Mouse (Mus musculus): ENCODE results near the gene Ripor2. TPM values are rescaled to one million over a fixed set of nuclear protein-coding genes. Genes with fewer than 3 reads are reported as not detected.
A peak's percentile ranks its signal among the peaks of the same experiment; 100 is the strongest.
"Not testable (repeated sequence)": the region's sequence is repeated elsewhere in the genome, so short reads cannot be mapped to it uniquely, and the experiment has no call there.

Gene Ripor2
- polyA plus RNA-seq, 1 experiment from 2014 or later: 3.9 TPM

- H3K27ac ChIP-seq: no peak overlapping the region
- ATAC-seq (ENCODE audit: low read depth): no peak
- no peaks in the 10 kb centered on the region for H3K27me3 ChIP-seq
- H3K9ac ChIP-seq: no peak overlapping the region
- DNase-seq: no peak
- no peak overlapping the region for H3K4me3 ChIP-seq (replicated peaks)
- no peaks in the 10 kb centered on the region for H3K9me3 ChIP-seq (replicated peaks)
- WGBS (ENCODE audit: insufficient replicate concordance): 89% methylated on average over 3 of the region's 3 CpGs
- peaks cover 79% of the 10 kb centered on the region for H3K36me3 ChIP-seq
- peaks cover 30% of the 10 kb centered on the region for H3K4me1 ChIP-seq (replicated peaks)
- no peak overlapping the region for H3K4me2 ChIP-seq
These were observed 174.8 kb downstream of the Ripor2 start for GRCm38 (mm10) chr13:24756756-24757155.

- no peak overlapping the region for H3K27ac ChIP-seq
- H3K4me2 ChIP-seq: peak overlapping the region; percentile 82
- H3K4me1 ChIP-seq (replicated peaks): peaks cover 42% of the 10 kb centered on the region
- no peak for DNase-seq
- no peaks in the 10 kb centered on the region for H3K9me3 ChIP-seq (replicated peaks)
- no peak for ATAC-seq (ENCODE audit: low read depth)
- H3K9ac ChIP-seq: 0 out of 2 replicates have a peak overlapping the region, but pooled peaks have one; percentile 26
- no peaks in the 10 kb centered on the region for H3K27me3 ChIP-seq
- WGBS (ENCODE audit: insufficient replicate concordance): 43% methylated on average over 12 of the region's 12 CpGs
- peak overlapping the region; percentile 12; the same call in 1 of the 2 replicates for H3K4me3 ChIP-seq (replicated peaks)
- H3K36me3 ChIP-seq: peaks cover 67% of the 10 kb centered on the region
These were observed 176.0 kb downstream of the Ripor2 start for GRCm38 (mm10) chr13:24757820-24758564.

- H3K4me3 ChIP-seq (replicated peaks): peak overlapping the region; percentile 96
- no peak overlapping the region for H3K27ac ChIP-seq
- WGBS (ENCODE audit: insufficient replicate concordance): 51% methylated on average over 10 of the region's 10 CpGs
- peak overlapping the region; percentile 99; the same call in 1 of the 2 replicates for H3K9ac ChIP-seq
- no peak for ATAC-seq (ENCODE audit: low read depth)
- H3K9me3 ChIP-seq (replicated peaks): no peaks in the 10 kb centered on the region
- H3K36me3 ChIP-seq: peaks cover 54% of the 10 kb centered on the region
- H3K4me2 ChIP-seq: peak overlapping the region; percentile 82
- no peaks in the 10 kb centered on the region for H3K27me3 ChIP-seq
- peaks cover 46% of the 10 kb centered on the region for H3K4me1 ChIP-seq (replicated peaks)
- DNase-seq: no peak
These were observed 177.5 kb downstream of the Ripor2 start for GRCm38 (mm10) chr13:24759451-24759850.

- Histone ChIP-seq H3K9me3 (replicated peaks) (no peaks in the 10 kb centered on the region), H3K4me3 (replicated peaks) (peak overlapping the region; percentile 96), H3K4me2 (peak overlapping the region; percentile 82), H3K27me3 (no peaks in the 10 kb centered on the region), H3K9ac (peak overlapping the region; percentile 99), H3K36me3 (peaks cover 45% of the 10 kb centered on the region), H3K4me1 (replicated peaks) (peaks cover 46% of the 10 kb centered on the region), H3K27ac (peak overlapping the region; percentile 98)
- DNase-seq (no peak), ATAC-seq (ENCODE audit: low read depth) (no peak)
- 51% methylated on average over 5 of the region's 5 CpGs for WGBS (ENCODE audit: insufficient replicate concordance)
These were observed 178.4 kb downstream of the Ripor2 start for GRCm38 (mm10) chr13:24760351-24760870.

- ATAC-seq (ENCODE audit: low read depth) (no peak), DNase-seq (no peak)
- H3K27me3 ChIP-seq: no peaks in the 10 kb centered on the region
- peaks cover 46% of the 10 kb centered on the region for H3K4me1 ChIP-seq (replicated peaks)
- 1% methylated on average over 10 of the region's 10 CpGs for WGBS (ENCODE audit: insufficient replicate concordance)
- H3K4me2 ChIP-seq: peak overlapping the region; percentile 82
- H3K4me3 ChIP-seq (replicated peaks): peak overlapping the region; percentile 96
- H3K9me3 ChIP-seq (replicated peaks): no peaks in the 10 kb centered on the region
- peak overlapping the region; percentile 98 for H3K27ac ChIP-seq
- peaks cover 38% of the 10 kb centered on the region for H3K36me3 ChIP-seq
- H3K9ac ChIP-seq: peak overlapping the region; percentile 99
These were observed 179.1 kb downstream of the Ripor2 start for GRCm38 (mm10) chr13:24761083-24761402.

GRCm38 (mm10) chr13:24761403-24762227 lies 179.6 kb downstream of the Ripor2 start, which contains the start of gene Gmnn:
Gene Gmnn (minus strand): TSS chr13:24761923.
- ATAC-seq (ENCODE audit: low read depth): peak; percentile 96
- peak within 1 kb of the TSS; percentile 99 for H3K9ac ChIP-seq
- 0% methylated on average over 75 of the region's 79 CpGs for WGBS (ENCODE audit: insufficient replicate concordance)
- H3K27me3 ChIP-seq: no peaks in the 10 kb centered on the region
- H3K4me3 ChIP-seq (replicated peaks): peak within 1 kb of the TSS; percentile 96
- H3K4me1 ChIP-seq (replicated peaks): peaks cover 46% of the 10 kb centered on the region
- H3K27ac ChIP-seq: peak within 1 kb of the TSS; percentile 98
- no peaks in the 10 kb centered on the region for H3K9me3 ChIP-seq (replicated peaks)
- H3K36me3 ChIP-seq: peaks cover 32% of the 10 kb centered on the region
- DNase-seq: peak; percentile 95
- peak within 1 kb of the TSS; percentile 82 for H3K4me2 ChIP-seq

GRCm38 (mm10) chr13:24762254-24762653 lies 180.3 kb downstream of the Ripor2 start:
- Histone ChIP-seq H3K9ac (peak overlapping the region; percentile 99), H3K27ac (peak overlapping the region; percentile 98), H3K4me1 (replicated peaks) (peaks cover 46% of the 10 kb centered on the region), H3K4me2 (peak overlapping the region; percentile 82), H3K4me3 (replicated peaks) (peak overlapping the region; percentile 96), H3K27me3 (no peaks in the 10 kb centered on the region), H3K9me3 (replicated peaks) (no peaks in the 10 kb centered on the region), H3K36me3 (peaks cover 26% of the 10 kb centered on the region)
- ATAC-seq (ENCODE audit: low read depth): no peak
- no peak for DNase-seq
- 20% methylated on average over 4 of the region's 4 CpGs for WGBS (ENCODE audit: insufficient replicate concordance)

GRCm38 (mm10) chr13:24767809-24768208 lies 185.8 kb downstream of the Ripor2 start:
- ATAC-seq (ENCODE audit: low read depth): not testable (repeated sequence)

GRCm38 (mm10) chr13:24771482-24771881 lies 189.5 kb downstream of the Ripor2 start:
- DNase-seq: not testable (repeated sequence)
- 87% methylated on average over 10 of the region's 10 CpGs for WGBS (ENCODE audit: insufficient replicate concordance)

More at GRCm38 (mm10) chr13:24767809-24768208, 185.8 kb downstream of the Ripor2 start:
- not testable (repeated sequence) for H3K27ac ChIP-seq; H3K36me3 ChIP-seq; H3K9ac ChIP-seq; DNase-seq; H3K4me1 ChIP-seq (replicated peaks); H3K4me3 ChIP-seq (replicated peaks); H3K9me3 ChIP-seq (replicated peaks); H3K27me3 ChIP-seq; H3K4me2 ChIP-seq
- 68% methylated on average over 4 of the region's 4 CpGs for WGBS (ENCODE audit: insufficient replicate concordance)

GRCm38 (mm10) chr13:24776146-24776844 lies 194.3 kb downstream of the Ripor2 start:
- no peaks in the 10 kb centered on the region for H3K4me1 ChIP-seq (replicated peaks)
- DNase-seq (peak; percentile 34), ATAC-seq (ENCODE audit: low read depth) (0 out of 2 replicates have a peak, but pooled peaks have one; percentile 29)
- no peak overlapping the region for H3K9ac ChIP-seq
- H3K27me3 ChIP-seq: no peaks in the 10 kb centered on the region
- WGBS (ENCODE audit: insufficient replicate concordance): 41% methylated on average over 7 of the region's 7 CpGs
- no peak overlapping the region for H3K4me2 ChIP-seq
- H3K36me3 ChIP-seq: no peaks in the 10 kb centered on the region
- no peaks in the 10 kb centered on the region for H3K9me3 ChIP-seq (replicated peaks)
- H3K27ac ChIP-seq: no peak overlapping the region
- no peak overlapping the region for H3K4me3 ChIP-seq (replicated peaks)

More at GRCm38 (mm10) chr13:24771482-24771881, 189.5 kb downstream of the Ripor2 start:
- not testable (repeated sequence) for ATAC-seq (ENCODE audit: low read depth); H3K27me3 ChIP-seq; H3K4me1 ChIP-seq (replicated peaks); H3K9me3 ChIP-seq (replicated peaks); H3K4me3 ChIP-seq (replicated peaks); H3K9ac ChIP-seq; H3K36me3 ChIP-seq; H3K4me2 ChIP-seq; H3K27ac ChIP-seq

- no peaks in the 10 kb centered on the region for H3K27me3 ChIP-seq
- no peak overlapping the region for H3K4me3 ChIP-seq (replicated peaks)
- H3K9ac ChIP-seq: no peak overlapping the region
- no peaks in the 10 kb centered on the region for H3K36me3 ChIP-seq
- H3K27ac ChIP-seq: no peak overlapping the region
- no peak overlapping the region for H3K4me2 ChIP-seq
- H3K9me3 ChIP-seq (replicated peaks): no peaks in the 10 kb centered on the region
- ATAC-seq (ENCODE audit: low read depth) (no peak), DNase-seq (no peak)
- 73% methylated on average over 2 of the region's 2 CpGs for WGBS (ENCODE audit: insufficient replicate concordance)
- H3K4me1 ChIP-seq (replicated peaks): no peaks in the 10 kb centered on the region
These were observed 196.0 kb downstream of the Ripor2 start for GRCm38 (mm10) chr13:24778026-24778425.

Data from liver, embryonic 13.5 days (tissue).